Mouse (Mus musculus): ENCODE data around the gene Cacna2d3. TPM values are rescaled to one million over a fixed set of nuclear protein-coding genes. Genes with fewer than 3 reads are reported as not detected.
A peak's percentile ranks its signal among the peaks of the same experiment; 100 is the strongest.

Cacna2d3 gene
- polyA plus RNA-seq, 1 experiment from 2014 or later, result 0.88 TPM

- 3% methylated on average over 5 of the region's 5 CpGs for WGBS
- no peak within 1 kb of the TSS for H3K4me3 ChIP-seq
Measured at GRCm38 (mm10) chr14:29017883-29018282, 703.8 kb downstream of the Cacna2d3 start, which contains the start of gene Lrtm1. Gene Lrtm1 (plus strand): TSS chr14:29018208.

GRCm38 (mm10) chr14:29015896-29016295 is 705.8 kb downstream of the Cacna2d3 start:
- H3K27me3 ChIP-seq (ENCODE audit: poor library complexity, severe bottlenecking), result peaks cover 41% of the 10 kb centered on the region
- H3K4me1 ChIP-seq, result peaks cover 38% of the 10 kb centered on the region
- peak; percentile 51 for DNase-seq (ENCODE audit: extremely low spot score, low spot score)
- 31% methylated on average over 5 of the region's 5 CpGs for WGBS
- no peak overlapping the region for H3K4me3 ChIP-seq
- no peaks in the 10 kb centered on the region for H3K9me3 ChIP-seq
- peak overlapping the region; percentile 62 for H3K27ac ChIP-seq
- H3K36me3 ChIP-seq (replicated peaks), result no peaks in the 10 kb centered on the region

More at GRCm38 (mm10) chr14:29017883-29018282, 703.8 kb downstream of the Cacna2d3 start, which contains the start of gene Lrtm1:
- Histone ChIP-seq H3K27ac (peak within 1 kb of the TSS; percentile 66; the same call in 1 of the 2 replicates), H3K27me3 (ENCODE audit: poor library complexity, severe bottlenecking) (peaks cover 48% of the 10 kb centered on the region), H3K4me1 (peaks cover 38% of the 10 kb centered on the region), H3K9me3 (no peaks in the 10 kb centered on the region), H3K36me3 (replicated peaks) (no peaks in the 10 kb centered on the region)
- DNase-seq (ENCODE audit: extremely low spot score, low spot score), result peak; percentile 65

- WGBS, result 84% methylated on average over 2 of the region's 2 CpGs
- Histone ChIP-seq H3K4me3 (no peak overlapping the region), H3K9me3 (no peaks in the 10 kb centered on the region), H3K27me3 (ENCODE audit: poor library complexity, severe bottlenecking) (peaks cover 28% of the 10 kb centered on the region), H3K27ac (no peak overlapping the region), H3K36me3 (replicated peaks) (no peaks in the 10 kb centered on the region), H3K4me1 (peaks cover 46% of the 10 kb centered on the region)
- no peak for DNase-seq (ENCODE audit: extremely low spot score, low spot score)
Measured at GRCm38 (mm10) chr14:29014680-29015079, 707.0 kb downstream of the Cacna2d3 start.

- no peak overlapping the region for H3K4me3 ChIP-seq
- H3K9me3 ChIP-seq, result no peaks in the 10 kb centered on the region
- 92% methylated on average over 3 of the region's 3 CpGs for WGBS
- no peaks in the 10 kb centered on the region for H3K36me3 ChIP-seq (replicated peaks)
- no peak for DNase-seq (ENCODE audit: extremely low spot score, low spot score)
- peaks cover 37% of the 10 kb centered on the region for H3K4me1 ChIP-seq
- peaks cover 23% of the 10 kb centered on the region for H3K27me3 ChIP-seq (ENCODE audit: poor library complexity, severe bottlenecking)
- H3K27ac ChIP-seq, result no peak overlapping the region
Measured at GRCm38 (mm10) chr14:29013161-29013560, 708.5 kb downstream of the Cacna2d3 start.

GRCm38 (mm10) chr14:29009644-29010043 is 712.0 kb downstream of the Cacna2d3 start:
- H3K4me1 ChIP-seq, result peaks cover 8% of the 10 kb centered on the region
- no peak overlapping the region for H3K4me3 ChIP-seq
- H3K9me3 ChIP-seq, result no peaks in the 10 kb centered on the region
- 91% methylated on average over 4 of the region's 4 CpGs for WGBS
- peaks cover 20% of the 10 kb centered on the region for H3K27me3 ChIP-seq (ENCODE audit: poor library complexity, severe bottlenecking)
- DNase-seq (ENCODE audit: extremely low spot score, low spot score), result no peak
- no peak overlapping the region for H3K27ac ChIP-seq
- H3K36me3 ChIP-seq (replicated peaks), result no peaks in the 10 kb centered on the region

- H3K27ac ChIP-seq, result no peak overlapping the region
- peaks cover 4% of the 10 kb centered on the region for H3K4me1 ChIP-seq
- H3K27me3 ChIP-seq (ENCODE audit: poor library complexity, severe bottlenecking), result 0 out of 2 replicates have a peak, but pooled peaks cover 7% of the 10 kb centered on the region
- no peaks in the 10 kb centered on the region for H3K36me3 ChIP-seq (replicated peaks)
- H3K4me3 ChIP-seq, result no peak overlapping the region
- no peaks in the 10 kb centered on the region for H3K9me3 ChIP-seq
- DNase-seq (ENCODE audit: extremely low spot score, low spot score), result no peak
- 80% methylated on average over 5 of the region's 5 CpGs for WGBS
Measured at GRCm38 (mm10) chr14:29005228-29005840, 716.3 kb downstream of the Cacna2d3 start.

- DNase-seq (ENCODE audit: extremely low spot score, low spot score), result no peak
- no peaks in the 10 kb centered on the region for H3K4me1 ChIP-seq
- no peaks in the 10 kb centered on the region for H3K27me3 ChIP-seq (ENCODE audit: poor library complexity, severe bottlenecking)
- H3K36me3 ChIP-seq (replicated peaks), result no peaks in the 10 kb centered on the region
- no peak overlapping the region for H3K4me3 ChIP-seq
- WGBS, result 97% methylated on average over 3 of the region's 3 CpGs
- no peaks in the 10 kb centered on the region for H3K9me3 ChIP-seq
- H3K27ac ChIP-seq, result no peak overlapping the region
Measured at GRCm38 (mm10) chr14:28996569-28996968, 725.1 kb downstream of the Cacna2d3 start.

- Histone ChIP-seq H3K4me1 (no peaks in the 10 kb centered on the region), H3K27me3 (ENCODE audit: poor library complexity, severe bottlenecking) (no peaks in the 10 kb centered on the region), H3K4me3 (no peak overlapping the region), H3K36me3 (replicated peaks) (no peaks in the 10 kb centered on the region), H3K9me3 (no peaks in the 10 kb centered on the region), H3K27ac (no peak overlapping the region)
- no peak for DNase-seq (ENCODE audit: extremely low spot score, low spot score)
- WGBS, result 93% methylated on average over 7 of the region's 7 CpGs
Measured at GRCm38 (mm10) chr14:28988211-28988900, 733.3 kb downstream of the Cacna2d3 start.

GRCm38 (mm10) chr14:28984276-28984675 is 737.4 kb downstream of the Cacna2d3 start:
- no peak for DNase-seq (ENCODE audit: extremely low spot score, low spot score)
- Histone ChIP-seq H3K27ac (no peak overlapping the region), H3K4me3 (no peak overlapping the region), H3K27me3 (ENCODE audit: poor library complexity, severe bottlenecking) (no peaks in the 10 kb centered on the region), H3K36me3 (replicated peaks) (no peaks in the 10 kb centered on the region), H3K9me3 (no peaks in the 10 kb centered on the region), H3K4me1 (peaks cover 6% of the 10 kb centered on the region)
- WGBS, result 82% methylated on average over 2 of the region's 2 CpGs

GRCm38 (mm10) chr14:28980482-28980881 is 741.2 kb downstream of the Cacna2d3 start:
- H3K36me3 ChIP-seq (replicated peaks), result no peaks in the 10 kb centered on the region
- H3K9me3 ChIP-seq, result no peaks in the 10 kb centered on the region
- peaks cover 6% of the 10 kb centered on the region; the same call in 1 of the 2 replicates for H3K27me3 ChIP-seq (ENCODE audit: poor library complexity, severe bottlenecking)
- H3K27ac ChIP-seq, result no peak overlapping the region
- H3K4me3 ChIP-seq, result no peak overlapping the region
- peak; percentile 21 for DNase-seq (ENCODE audit: extremely low spot score, low spot score)
- 28% methylated on average over 3 of the region's 3 CpGs for WGBS
- peaks cover 6% of the 10 kb centered on the region for H3K4me1 ChIP-seq

GRCm38 (mm10) chr14:28979230-28979629 is 742.4 kb downstream of the Cacna2d3 start:
- H3K36me3 ChIP-seq (replicated peaks), result no peaks in the 10 kb centered on the region
- H3K27ac ChIP-seq, result no peak overlapping the region
- peaks cover 6% of the 10 kb centered on the region for H3K4me1 ChIP-seq
- DNase-seq (ENCODE audit: extremely low spot score, low spot score), result no peak
- peaks cover 12% of the 10 kb centered on the region; the same call in 1 of the 2 replicates for H3K27me3 ChIP-seq (ENCODE audit: poor library complexity, severe bottlenecking)
- no peak overlapping the region for H3K4me3 ChIP-seq
- 91% methylated on average over 2 of the region's 2 CpGs for WGBS
- H3K9me3 ChIP-seq, result no peaks in the 10 kb centered on the region

GRCm38 (mm10) chr14:28972620-28973019 is 749.0 kb downstream of the Cacna2d3 start:
- H3K9me3 ChIP-seq, result no peaks in the 10 kb centered on the region

GRCm38 (mm10) chr14:28969247-28969646 is 752.4 kb downstream of the Cacna2d3 start:
- Histone ChIP-seq H3K27me3 (ENCODE audit: poor library complexity, severe bottlenecking) (peaks cover 15% of the 10 kb centered on the region), H3K4me3 (no peak overlapping the region), H3K4me1 (peaks cover 25% of the 10 kb centered on the region), H3K36me3 (replicated peaks) (no peaks in the 10 kb centered on the region), H3K27ac (no peak overlapping the region), H3K9me3 (no peaks in the 10 kb centered on the region)
- no peak for DNase-seq (ENCODE audit: extremely low spot score, low spot score)
- 97% methylated on average over 4 of the region's 4 CpGs for WGBS

More at GRCm38 (mm10) chr14:28972620-28973019, 749.0 kb downstream of the Cacna2d3 start:
- H3K27ac ChIP-seq, result 0 out of 2 replicates have a peak overlapping the region, but pooled peaks have one; percentile 21
- H3K4me3 ChIP-seq, result no peak overlapping the region
- peak; percentile 31 for DNase-seq (ENCODE audit: extremely low spot score, low spot score)
- H3K4me1 ChIP-seq, result peaks cover 21% of the 10 kb centered on the region
- no peaks in the 10 kb centered on the region for H3K36me3 ChIP-seq (replicated peaks)
- peaks cover 27% of the 10 kb centered on the region for H3K27me3 ChIP-seq (ENCODE audit: poor library complexity, severe bottlenecking)
- WGBS, result 12% methylated on average over 5 of the region's 5 CpGs

All from forebrain, embryonic 10.5 days (tissue).